Mouse (Mus musculus): ENCODE data around the gene Rab10.

Gene Rab10

DNA sequence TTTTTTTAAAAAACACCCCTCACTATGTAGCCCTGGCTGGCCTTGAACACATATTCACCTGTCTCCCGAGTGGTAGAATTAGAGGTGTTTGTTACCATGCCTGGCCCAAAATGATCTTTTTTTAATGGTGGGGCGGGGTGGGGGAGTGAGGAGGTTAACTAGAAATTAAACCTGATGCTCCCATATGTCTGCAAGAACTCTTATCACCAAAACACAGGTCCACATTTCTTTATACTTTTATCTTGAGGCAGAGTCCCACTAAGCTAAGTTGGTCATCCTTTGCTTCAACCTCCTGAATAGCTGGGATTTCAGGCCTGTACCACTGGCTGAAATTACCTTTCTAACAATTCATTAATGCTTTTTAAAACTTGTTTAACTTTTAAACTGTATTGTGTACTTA lies 13.7 kb downstream of the Rab10 start:
- DNase-seq (ENCODE audit: low spot score in 2 of 2) = no peak

DNA sequence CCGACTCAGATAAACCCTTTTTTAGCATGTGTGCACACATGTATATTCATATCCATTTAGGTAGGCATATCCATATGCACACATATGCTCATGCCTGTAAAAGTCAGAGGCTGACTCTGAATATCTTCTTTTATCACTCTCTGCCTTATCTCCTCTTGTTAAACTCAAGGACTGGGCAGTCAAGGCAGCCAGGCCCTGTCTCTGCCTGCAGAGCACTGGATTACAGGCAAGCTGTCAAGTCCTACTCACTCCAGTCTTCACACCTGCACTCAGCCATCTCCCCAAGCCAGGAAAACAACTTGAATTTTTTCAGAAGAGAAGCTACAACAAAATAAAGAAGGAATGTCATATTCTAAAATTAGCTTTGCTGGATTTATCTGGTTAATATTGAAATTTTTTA lies 17.9 kb downstream of the Rab10 start:
- no peak for DNase-seq (ENCODE audit: low spot score in 2 of 2)

DNA sequence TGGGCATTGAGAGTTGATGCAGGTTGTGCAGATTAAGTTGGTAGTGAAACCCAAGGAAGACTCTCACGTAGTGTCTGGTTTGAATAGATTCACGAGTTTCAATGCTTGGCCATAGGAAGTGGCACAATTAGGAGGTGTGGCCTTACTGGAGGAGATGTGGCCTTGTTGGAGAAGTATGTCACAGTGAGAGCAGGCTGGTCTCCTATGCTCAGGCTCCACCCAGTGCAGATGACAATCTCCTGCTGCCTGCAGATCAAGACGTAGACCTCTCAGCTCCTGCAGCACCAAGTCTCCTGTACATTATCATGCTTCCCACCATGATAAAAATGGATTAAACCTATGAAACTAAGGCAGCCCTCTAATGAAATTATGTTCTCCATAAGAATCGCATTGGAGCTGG lies 18.7 kb downstream of the Rab10 start:
- DNase-seq (ENCODE audit: low spot score in 2 of 2) = no peak

DNA sequence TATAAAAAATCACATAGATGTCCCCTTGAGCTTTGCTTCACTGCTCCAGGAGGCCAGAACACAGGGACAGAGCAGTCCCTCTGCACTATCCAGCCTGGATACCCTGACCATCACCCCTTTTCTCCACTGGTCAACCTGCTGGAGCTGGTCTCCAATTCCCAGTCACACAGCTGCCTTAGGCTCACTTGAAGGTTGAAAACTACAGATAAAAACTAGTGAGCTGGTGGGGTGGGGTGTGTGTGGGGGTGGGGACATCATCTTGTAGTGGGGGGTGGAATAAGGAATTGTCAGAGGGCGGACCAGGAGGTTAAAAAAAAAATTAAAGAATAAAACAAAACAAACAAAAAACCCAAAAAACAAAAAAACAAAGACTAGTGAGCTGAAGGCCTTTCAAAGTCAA lies 21.3 kb downstream of the Rab10 start:
- no peak for DNase-seq (ENCODE audit: low spot score in 2 of 2)

DNA sequence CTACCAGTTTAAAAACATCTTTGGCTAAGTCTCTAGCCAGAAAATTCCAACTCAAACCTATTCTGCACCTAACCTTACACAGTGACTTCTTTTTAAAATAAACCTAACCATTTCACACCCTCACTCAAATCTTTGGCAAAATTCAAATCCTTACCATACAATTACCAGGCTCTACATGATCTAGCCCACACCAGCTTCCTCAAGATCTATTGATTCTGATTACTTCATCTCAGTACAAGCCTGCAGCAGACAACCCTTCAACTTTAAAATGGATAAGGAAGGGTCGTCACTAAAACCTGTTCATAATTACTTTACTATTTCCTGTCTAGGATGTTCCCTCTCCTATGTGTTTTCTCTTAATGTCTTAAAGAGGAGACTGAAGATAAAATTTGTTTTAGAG lies 23.9 kb downstream of the Rab10 start:
- DNase-seq (ENCODE audit: low spot score in 2 of 2) = no peak

DNA sequence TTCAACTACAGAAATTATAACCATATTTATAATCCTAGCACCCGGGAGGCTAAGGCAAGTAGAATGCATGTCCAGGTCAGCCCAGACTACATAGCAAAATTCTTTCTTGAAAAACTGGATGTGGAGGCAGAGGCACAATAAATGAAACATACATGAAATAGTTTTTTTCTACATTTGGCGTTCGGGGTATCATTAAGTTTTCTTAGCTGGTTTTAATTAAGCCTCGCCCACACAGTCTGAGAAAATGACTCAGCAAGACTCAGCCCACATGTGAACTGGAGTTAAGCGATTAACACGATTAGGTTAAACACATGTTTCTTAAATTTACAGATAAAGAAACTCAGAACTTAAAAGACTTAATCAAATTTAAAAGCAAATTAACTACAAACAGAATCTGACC lies 24.4 kb downstream of the Rab10 start:
- no peak for DNase-seq (ENCODE audit: low spot score in 2 of 2)

DNA sequence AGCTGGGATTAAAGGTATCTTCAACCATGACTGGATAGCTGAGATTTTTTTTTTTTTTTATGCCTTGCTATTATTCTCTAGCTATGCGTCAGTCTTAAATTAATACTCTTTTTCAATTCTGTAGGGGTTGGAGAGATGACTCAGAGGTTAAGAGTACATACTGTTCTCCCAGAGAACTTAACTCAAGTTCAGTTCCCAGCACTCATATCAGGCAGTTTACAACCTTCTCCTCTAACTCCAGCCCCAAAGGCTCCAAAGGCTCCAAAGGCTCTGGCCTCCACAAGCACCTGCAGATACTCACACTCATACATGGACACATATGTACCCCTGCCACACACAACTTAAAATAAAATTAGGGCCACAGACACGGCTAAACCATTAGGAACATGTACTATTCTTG lies 25.3 kb downstream of the Rab10 start:
- DNase-seq (ENCODE audit: low spot score in 2 of 2) = no peak

DNA sequence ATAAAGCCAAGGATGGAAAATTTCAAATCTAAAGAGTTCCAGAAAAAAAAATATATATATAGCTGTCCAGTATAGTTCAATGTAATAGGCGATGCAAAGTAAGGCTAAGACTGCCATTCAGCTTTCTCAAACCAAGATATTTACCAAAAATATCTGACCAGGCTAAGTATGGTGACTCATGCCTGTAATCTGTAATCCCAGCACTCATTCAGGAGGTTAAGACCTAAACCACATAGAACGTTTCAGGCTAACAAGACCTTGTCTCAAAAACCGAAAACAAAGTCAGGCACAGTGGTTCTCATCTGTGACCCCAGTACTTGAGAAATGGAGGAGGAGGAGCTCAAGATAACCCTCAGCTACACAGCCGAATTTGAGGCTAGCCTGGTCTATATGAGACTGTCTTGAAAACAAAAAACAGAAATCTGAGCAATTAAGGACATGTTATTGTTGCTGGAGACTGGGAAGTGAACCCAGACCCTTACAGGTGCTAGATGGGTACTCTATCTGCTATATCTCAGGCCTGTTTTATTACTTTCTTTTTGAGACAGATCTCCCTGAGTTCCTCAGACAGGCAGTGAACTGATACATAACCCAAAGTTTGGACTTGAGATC lies 25.8 kb downstream of the Rab10 start:
- DNase-seq (ENCODE audit: low spot score in 2 of 2) = no peak

DNA sequence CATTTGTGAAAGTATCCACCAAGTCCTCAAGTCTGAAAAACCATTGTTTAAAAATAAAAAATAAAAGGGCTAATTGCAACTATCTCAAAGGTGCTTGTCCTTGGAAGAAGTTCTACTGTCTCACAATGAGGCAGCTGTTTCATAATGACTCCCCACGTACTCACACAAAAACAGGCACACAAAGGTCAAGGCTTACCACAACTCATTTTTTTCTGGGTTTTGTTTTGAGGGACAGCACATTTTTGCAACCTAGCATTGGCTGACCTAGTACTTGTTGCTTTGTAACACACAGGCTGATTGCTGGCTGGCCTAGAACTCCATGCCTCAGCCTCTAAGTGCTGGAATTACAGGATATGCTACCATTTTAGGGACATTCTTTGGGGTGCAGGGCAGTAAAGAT lies 26.8 kb downstream of the Rab10 start:
- no peak for DNase-seq (ENCODE audit: low spot score in 2 of 2)

DNA sequence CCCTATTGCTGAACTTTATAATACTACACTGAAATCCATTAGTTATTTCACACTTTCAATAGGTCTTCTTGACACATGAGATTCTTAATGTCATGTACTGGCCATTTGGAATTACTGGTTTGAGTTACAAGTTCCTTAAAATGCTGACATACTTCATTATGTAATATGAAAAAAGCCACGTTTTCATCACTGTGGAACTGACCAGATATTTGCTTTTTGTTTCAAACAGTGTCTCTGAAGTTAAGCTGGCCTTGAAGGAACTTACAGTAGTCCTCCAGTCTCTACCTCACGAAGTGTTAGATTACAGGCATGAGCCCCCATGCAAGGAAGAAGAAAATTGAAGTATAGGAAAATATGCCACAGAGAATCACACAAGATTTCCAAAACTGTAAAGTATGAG lies 27.2 kb downstream of the Rab10 start:
- DNase-seq (ENCODE audit: low spot score in 2 of 2) = no peak

DNA sequence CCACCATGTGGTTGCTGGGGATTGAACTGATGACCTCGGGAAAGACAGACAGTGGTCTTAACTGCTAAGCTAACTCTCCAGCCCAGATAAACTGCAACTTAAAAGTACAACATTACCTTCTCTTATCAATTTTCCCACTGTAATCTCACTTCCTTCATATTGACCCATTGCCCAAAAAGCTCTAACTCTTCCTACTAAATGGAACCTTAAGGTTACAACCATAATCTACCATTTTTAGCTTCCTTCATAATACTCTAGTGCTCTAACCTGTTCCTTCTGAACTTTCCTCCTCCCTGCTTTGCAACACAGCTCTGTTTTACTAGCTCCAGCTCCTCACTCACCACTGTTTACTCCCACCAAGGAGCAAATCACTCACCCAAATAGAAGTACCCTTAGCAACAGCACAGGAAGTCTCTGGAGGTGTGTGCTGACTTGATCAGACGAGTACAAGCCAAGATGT lies 30.9 kb downstream of the Rab10 start:
- DNase-seq (ENCODE audit: low spot score in 2 of 2) = no peak

DNA sequence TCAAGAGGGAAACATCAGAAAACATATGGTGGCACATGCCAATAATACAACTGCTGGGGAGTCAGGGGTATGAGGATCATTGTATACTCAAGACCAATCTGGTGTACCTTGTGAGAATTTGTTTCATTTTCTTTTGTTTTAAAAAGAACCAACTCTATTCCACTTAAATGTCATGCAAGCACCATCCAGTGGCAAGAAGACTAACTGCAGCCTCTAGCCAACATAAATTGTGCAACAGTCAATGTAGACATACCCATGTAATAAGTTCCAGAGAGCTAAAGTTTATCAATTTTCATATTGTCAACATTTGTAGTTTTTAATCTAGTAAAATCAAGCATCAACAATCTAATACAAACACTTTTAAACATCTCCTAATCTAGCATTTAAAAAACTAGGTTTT lies 39.0 kb downstream of the Rab10 start:
- DNase-seq (ENCODE audit: low spot score in 2 of 2) = no peak

DNA sequence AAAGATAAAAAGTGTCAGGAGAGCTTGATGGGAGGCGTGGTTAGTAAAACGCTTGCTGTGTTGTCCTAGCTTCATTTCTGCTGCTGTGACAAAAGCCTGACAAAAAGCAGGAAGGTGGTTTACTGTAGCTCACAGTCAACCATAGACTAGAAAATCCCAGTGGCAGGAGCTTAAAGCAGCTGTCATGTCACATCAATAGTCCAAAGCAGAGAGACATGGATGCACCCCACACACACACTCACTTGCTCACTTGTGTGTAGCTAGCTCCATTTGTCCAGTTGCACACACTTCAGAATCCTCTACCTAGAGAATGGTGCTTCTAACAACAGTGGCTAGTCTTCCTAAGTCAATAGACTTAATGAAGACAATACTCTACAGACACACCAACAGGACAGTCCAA lies 42.4 kb downstream of the Rab10 start:
- DNase-seq (ENCODE audit: low spot score in 2 of 2) = no peak

DNA sequence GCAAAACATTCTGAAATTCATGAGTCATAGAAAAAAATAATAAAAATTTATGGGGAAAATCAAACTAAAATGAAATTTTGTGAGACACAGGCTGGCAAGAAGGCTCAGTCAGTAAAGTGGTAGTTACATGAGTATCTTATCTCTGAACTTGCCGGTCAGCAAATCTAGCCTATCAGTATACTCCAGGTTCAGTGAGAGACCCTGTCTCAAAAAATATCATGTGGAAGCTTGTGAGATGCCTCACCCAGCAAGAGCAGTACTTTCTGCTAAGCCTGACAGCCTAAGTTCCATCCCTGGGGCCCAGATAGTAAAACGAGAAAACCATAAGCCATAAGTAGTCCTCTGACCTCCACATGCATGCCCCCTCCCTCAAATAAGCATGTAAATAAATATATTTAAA lies 44.6 kb downstream of the Rab10 start:
- DNase-seq (ENCODE audit: low spot score in 2 of 2) = no peak

DNA sequence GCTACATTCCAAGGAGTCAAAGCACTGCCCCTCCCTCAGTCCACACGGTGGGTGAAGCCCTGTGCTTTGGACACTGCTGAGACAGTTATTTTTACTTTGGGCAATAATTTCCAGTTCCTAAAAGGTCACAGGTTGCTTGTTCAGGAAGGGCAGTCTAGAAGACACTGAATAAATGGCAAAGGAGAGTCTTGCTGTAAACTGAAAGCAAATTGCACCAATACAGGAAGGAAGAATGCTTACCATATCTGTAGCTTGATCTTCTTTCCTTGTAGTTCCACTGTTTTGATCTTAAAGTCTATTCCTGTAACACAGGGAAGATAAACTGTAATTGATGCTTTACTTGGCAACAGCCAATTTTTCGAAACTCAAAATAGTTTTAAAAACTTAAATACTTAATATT lies 45.3 kb downstream of the Rab10 start:
- no peak for DNase-seq (ENCODE audit: low spot score in 2 of 2)

DNA sequence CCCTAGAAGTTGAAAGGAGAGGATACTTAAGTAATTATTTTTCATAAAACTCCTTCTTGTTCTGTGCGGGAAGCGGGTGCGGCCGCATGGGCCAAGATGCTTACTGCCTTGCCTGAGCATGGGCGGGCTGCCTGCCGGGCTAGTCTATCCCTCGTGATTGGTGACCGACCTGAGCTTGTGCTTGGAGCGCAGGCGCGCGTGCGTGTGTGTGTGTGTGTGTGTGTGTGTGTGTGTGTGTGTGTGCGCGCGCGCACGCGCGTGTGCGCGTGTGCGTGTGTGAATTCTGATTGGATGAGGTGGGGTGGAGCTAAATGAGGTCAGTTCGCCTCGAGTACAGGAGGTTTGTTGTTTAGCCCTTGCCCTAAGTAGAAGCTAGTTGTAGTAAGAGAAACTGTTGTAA lies 48.2 kb downstream of the Rab10 start:
- DNase-seq (ENCODE audit: low spot score in 2 of 2) = no peak

DNA sequence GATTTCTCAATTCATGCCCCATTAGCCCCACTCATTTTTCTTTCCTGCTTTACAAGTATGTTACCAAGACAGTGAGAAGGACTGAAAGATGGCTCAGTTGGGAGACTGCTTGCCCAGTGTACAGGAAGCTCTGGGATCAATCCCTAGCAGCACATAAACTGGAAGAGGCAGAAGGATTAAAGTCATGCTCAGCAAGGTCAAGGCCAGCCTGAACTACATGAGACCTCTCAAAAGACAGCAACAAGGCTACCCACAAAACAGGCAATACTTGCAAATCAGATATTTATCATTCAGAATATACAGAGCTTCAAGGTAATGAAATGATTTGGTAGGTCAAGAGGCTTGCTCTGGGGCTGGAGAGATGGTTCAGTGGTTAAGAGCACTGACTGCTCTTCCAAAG lies 53.8 kb downstream of the Rab10 start:
- no peak for DNase-seq (ENCODE audit: low spot score in 2 of 2)

DNA sequence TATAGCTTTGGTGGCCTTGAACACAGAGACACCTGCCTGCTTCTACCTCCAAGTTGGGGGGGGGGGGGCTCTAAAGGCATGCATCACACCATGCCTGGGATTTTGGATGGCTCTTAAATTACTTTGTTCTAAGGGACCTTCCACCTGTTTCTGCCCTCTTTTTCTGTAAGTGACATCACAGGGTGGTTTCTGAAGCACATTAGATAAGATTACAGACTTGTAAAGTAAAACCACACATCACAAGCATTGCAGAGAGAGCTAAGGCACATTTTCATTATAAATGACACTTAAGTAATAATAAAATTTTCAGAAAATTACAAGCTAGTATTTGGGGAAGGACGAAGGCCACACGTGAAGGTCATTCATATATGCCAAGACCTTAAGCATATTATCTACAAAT lies 54.3 kb downstream of the Rab10 start:
- DNase-seq (ENCODE audit: low spot score in 2 of 2) = no peak

DNA sequence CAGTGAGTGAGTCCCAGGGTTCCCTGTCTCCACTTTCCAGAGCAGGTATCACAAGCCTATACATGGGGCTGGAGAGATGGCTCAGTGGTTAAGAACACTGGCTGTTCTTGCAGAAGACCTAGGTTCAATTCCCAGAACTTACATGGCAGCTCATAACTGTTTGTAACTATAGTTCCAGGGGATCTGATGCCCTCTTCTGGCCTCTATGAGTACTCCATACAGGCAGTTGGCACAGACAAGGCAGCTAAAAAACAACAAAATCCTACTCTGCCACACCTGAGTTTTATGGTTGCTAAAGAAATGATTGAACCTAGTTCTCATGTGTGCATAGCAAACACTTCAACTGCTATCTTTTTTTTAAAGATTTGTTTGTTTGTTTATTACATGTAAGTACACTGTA lies 56.2 kb downstream of the Rab10 start:
- DNase-seq (ENCODE audit: low spot score in 2 of 2) = no peak

DNA sequence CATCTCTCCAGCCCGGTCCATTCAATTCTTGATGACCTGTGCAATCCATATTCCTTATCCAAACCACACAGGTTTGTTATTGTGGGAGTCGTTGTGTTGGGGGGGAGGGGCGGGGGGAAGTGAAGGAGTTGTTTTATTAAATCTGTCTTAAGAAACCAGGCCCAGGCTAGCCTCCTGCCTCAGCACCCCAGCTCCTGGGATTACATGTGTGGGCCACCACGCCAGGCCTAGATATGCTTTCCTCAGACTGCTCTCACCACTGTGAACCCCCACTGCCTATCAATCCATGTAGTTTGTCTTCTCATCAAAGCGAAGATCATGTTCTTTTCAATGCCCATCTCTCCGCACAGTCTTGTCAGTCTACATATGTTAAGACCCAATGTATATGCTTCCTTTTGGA lies 63.7 kb downstream of the Rab10 start:
- DNase-seq (ENCODE audit: low spot score in 2 of 2) = no peak

DNA sequence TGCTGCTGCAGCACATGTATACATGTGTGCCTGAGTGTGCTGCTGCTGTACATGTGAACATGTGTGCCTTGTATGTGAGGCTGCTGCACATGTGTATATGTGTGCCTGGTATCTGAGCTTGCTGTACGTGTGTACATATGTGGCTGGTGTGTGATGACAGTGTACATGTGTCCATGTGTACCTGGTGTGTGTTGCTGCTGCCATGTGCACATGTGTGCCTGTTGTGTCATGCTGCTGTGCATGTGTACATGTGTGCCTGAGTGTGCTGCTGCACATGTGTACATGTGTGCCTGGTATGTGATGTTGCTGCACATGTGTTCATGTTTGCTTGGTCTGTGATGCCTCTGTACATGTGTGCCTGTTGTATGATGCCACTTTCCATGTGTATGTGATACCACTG lies 70.2 kb downstream of the Rab10 start:
- DNase-seq (ENCODE audit: low spot score in 2 of 2) = no peak

DNA sequence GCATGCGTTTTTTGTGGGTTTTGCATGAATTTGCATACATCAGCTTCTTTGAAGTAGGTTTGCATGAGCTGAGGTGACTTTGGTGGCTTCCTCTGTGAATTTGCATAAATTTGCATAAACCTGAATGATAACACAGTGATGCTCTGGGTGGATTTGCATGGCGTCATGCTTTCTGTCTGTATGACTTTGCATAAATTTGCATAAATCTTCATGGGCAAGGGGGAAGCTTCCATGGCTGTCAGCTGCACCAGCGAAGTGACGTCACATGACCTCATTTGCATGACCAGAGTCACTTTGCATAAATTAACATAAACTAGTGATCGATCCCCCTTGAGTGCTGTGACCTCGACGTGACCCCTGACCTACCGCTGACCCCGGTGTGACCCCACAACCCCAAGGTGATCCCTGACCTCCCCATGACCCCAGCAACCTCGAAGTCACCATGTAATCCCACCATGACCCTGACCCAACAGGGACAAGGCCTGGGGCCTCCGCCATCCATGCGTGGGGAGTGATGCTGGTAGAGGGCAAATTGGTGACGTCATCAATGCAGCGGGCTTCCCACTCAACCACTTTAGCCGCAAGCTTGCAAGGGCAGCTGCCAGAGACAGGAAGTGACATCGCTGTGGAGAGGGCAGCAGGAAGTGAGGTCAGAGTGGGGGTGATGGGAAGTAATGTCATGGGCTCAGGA lies 71.3 kb downstream of the Rab10 start:
- DNase-seq (ENCODE audit: low spot score in 2 of 2) = no peak

DNA sequence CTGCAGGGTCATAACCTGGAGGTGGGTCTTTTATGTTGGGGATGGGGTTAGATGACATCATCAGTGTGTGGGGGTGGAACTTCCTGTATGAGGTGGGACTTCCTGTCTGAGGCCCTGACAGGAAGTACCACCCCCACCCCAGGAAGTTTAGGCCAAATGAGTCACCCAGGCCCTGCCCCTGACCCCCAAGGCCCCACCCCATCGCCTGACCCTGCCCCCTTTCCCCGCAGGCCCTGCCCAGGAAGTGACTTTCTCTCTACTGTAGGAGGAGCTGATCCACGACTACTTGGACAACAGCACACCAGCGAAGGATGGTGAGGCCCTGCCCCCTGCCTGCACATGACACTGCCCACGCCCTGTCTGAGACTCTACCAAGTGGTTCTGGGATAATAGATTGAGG lies 72.0 kb downstream of the Rab10 start:
- no peak for DNase-seq (ENCODE audit: low spot score in 2 of 2)
